Mouse (Mus musculus): ENCODE results near the gene Tspo. TPM values are rescaled to one million over a fixed set of nuclear protein-coding genes. Genes with fewer than 3 reads are reported as not detected.
A peak's percentile ranks its signal among the peaks of the same experiment; 100 is the strongest.

The Tspo gene
- polyA plus RNA-seq, 1 experiment from 2014 or later, result 21.0 TPM

DNA sequence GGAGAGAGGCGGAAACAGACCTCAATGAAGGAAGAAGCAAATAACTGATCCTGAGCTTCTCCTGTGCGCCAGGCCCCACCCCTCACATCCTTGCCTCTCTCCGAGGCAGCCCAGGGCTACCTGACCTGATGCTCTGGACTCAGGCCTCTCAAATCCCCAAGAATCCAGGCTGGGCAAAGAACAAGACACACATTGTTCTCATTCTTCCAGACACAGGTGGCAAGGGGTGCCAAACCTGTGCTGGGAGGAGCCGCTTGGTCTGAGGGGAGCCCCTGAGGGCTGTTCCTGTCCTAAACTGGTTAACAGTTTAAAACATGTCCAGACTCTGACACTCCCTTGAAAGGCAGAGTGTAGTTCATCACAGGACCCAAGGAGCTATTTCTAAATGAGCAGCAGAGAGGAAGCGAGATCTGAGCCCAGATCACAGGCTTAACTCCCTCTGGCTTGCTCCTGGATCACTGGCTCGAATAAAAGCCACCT, 21.4 kb downstream of the Tspo start:
- no peaks in the 10 kb centered on the region for H3K4me1 ChIP-seq (ENCODE audit: control insufficient read depth, insufficient read depth, low read length)
- no peak overlapping the region for H3K4me3 ChIP-seq (ENCODE audit: low read depth, low read length)
- H3K36me3 ChIP-seq (ENCODE audit: control insufficient read depth, insufficient read depth, low read length), result peaks cover 33% of the 10 kb centered on the region
- whole genome bisulfite sequencing, result 95% methylated on average over 6 of the region's 6 CpGs
- H3K27me3 ChIP-seq (ENCODE audit: control insufficient read depth, insufficient read depth, low read length), result no peaks in the 10 kb centered on the region
- no peak for ATAC-seq (ENCODE audit: insufficient read depth, low FRiP score, low TSS enrichment)
- no peak overlapping the region for H3K4me2 ChIP-seq (ENCODE audit: low read depth)
- peaks cover 2% of the 10 kb centered on the region; the same call in 1 of the 2 replicates for H3K9me3 ChIP-seq (ENCODE audit: control insufficient read depth, low read length)
- H3K27ac ChIP-seq (ENCODE audit: low read depth, low read length), result no peak overlapping the region
- DNase-seq (ENCODE audit: low spot score), result no peak
- no peak overlapping the region for H3K9ac ChIP-seq (ENCODE audit: low read length)

DNA sequence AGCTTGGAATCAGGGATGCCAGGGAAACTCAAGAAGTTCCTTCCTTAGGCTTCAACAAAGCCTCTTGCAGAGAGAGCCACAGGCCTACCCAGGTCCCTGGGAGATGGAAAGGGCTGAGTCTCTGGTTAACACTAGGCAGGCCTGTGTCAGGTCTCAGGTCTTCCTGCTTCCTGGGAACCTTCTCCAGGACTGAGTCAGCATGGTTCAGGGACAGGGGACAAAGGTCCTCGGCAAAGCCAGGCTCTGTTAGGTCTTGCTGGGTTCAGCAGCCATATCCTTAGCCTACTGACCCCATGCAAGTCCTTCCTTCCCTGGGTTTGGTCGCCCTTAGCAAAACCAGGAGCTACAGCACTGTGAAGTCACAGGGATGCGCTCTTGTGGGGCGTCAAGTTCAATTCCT, 27.4 kb downstream of the Tspo start:
- Histone ChIP-seq H3K36me3 (ENCODE audit: control insufficient read depth, insufficient read depth, low read length) (peaks cover 14% of the 10 kb centered on the region), H3K27ac (ENCODE audit: low read depth, low read length) (no peak overlapping the region), H3K9me3 (ENCODE audit: control insufficient read depth, low read length) (peaks cover 2% of the 10 kb centered on the region; the same call in 1 of the 2 replicates), H3K4me1 (ENCODE audit: control insufficient read depth, insufficient read depth, low read length) (peaks cover 8% of the 10 kb centered on the region), H3K4me3 (ENCODE audit: low read depth, low read length) (no peak overlapping the region), H3K27me3 (ENCODE audit: control insufficient read depth, insufficient read depth, low read length) (no peaks in the 10 kb centered on the region), H3K9ac (ENCODE audit: low read length) (no peak overlapping the region), H3K4me2 (ENCODE audit: low read depth) (no peak overlapping the region)
- DNase-seq (ENCODE audit: low spot score), result no peak
- no peak for ATAC-seq (ENCODE audit: insufficient read depth, low FRiP score, low TSS enrichment)
- WGBS, result 96% methylated on average over 4 of the region's 4 CpGs

DNA sequence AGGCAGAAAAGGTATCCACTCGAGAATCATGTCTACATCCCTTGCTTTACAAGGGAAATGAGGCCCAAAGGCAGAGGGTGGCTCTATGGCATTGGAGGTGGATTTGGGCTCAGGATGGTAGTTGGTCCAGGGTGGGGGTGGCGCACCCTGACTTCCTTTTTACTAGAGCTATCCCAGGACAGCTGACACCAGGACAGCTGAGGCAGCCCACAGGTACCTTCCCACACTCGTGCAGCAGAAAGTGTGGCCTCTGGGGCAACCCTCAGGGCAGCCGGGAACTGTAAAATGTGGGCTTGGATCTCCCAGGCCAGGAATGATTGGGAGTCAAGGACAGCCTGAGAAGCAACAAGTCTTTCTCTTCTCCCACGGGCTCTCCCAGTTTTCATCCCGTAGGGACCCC, 28.4 kb downstream of the Tspo start:
- Histone ChIP-seq H3K27me3 (ENCODE audit: control insufficient read depth, insufficient read depth, low read length) (no peaks in the 10 kb centered on the region), H3K36me3 (ENCODE audit: control insufficient read depth, insufficient read depth, low read length) (peaks cover 5% of the 10 kb centered on the region), H3K4me2 (ENCODE audit: low read depth) (no peak overlapping the region), H3K9ac (ENCODE audit: low read length) (no peak overlapping the region), H3K4me3 (ENCODE audit: low read depth, low read length) (no peak overlapping the region), H3K27ac (ENCODE audit: low read depth, low read length) (no peak overlapping the region), H3K9me3 (ENCODE audit: control insufficient read depth, low read length) (no peaks in the 10 kb centered on the region), H3K4me1 (ENCODE audit: control insufficient read depth, insufficient read depth, low read length) (peaks cover 8% of the 10 kb centered on the region)
- 87% methylated on average over 6 of the region's 6 CpGs for WGBS
- DNase-seq (ENCODE audit: low spot score) (no peak), ATAC-seq (ENCODE audit: insufficient read depth, low FRiP score, low TSS enrichment) (no peak)

DNA sequence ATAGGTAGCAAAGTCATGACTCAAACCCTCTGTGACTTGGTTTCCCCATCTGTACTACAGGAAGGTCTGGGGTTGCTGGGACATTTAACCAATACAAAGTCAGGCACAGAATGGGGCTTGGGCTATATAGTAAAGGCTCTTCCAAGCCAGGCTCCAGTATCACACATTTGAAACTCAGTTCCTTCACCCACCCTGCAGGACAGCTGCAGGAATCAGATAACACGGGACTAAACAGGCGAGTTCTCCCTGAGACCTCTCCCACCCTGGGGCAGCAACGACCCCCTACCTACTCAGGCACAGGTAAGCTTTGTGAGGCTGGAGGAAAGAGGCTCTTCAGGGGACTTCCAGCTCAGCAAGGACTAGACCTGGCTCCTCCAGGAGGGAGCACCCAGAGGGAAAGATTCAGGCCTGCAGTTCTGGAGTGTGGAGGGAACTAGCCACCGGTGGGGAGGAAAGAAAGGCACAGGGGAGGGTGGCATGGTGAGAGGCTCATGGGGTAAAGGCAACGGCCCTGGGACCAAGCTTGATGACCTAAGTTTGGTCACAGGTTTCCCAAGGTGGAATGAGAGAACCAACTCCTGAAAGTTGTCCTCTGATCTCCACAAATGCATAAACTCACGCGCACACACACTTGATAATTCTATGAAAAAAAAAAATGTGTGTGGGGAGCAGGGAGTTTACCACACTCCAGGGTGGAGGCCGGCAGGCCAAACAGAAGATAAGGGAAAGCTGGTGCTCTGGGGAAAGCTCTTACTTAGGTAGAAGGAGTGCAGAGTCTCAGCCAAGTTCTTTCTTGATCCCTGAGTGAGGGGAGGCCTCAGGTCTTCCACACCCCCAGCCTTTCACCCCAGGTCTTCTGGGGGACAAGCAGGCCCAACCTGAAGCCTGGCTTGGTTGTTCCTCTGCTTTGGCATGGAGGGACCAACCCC, 29.1 kb downstream of the Tspo start:
- Histone ChIP-seq H3K9me3 (ENCODE audit: control insufficient read depth, low read length) (no peaks in the 10 kb centered on the region), H3K4me1 (ENCODE audit: control insufficient read depth, insufficient read depth, low read length) (peaks cover 8% of the 10 kb centered on the region), H3K4me3 (ENCODE audit: low read depth, low read length) (no peak overlapping the region), H3K9ac (ENCODE audit: low read length) (peak overlapping the region; percentile 29; the same call in 1 of the 2 replicates), H3K36me3 (ENCODE audit: control insufficient read depth, insufficient read depth, low read length) (no peaks in the 10 kb centered on the region), H3K27me3 (ENCODE audit: control insufficient read depth, insufficient read depth, low read length) (no peaks in the 10 kb centered on the region), H3K27ac (ENCODE audit: low read depth, low read length) (no peak overlapping the region), H3K4me2 (ENCODE audit: low read depth) (peak overlapping the region; percentile 85)
- DNase-seq (ENCODE audit: low spot score) (no peak), ATAC-seq (ENCODE audit: insufficient read depth, low FRiP score, low TSS enrichment) (no peak)
- WGBS, result 86% methylated on average over 8 of the region's 8 CpGs

DNA sequence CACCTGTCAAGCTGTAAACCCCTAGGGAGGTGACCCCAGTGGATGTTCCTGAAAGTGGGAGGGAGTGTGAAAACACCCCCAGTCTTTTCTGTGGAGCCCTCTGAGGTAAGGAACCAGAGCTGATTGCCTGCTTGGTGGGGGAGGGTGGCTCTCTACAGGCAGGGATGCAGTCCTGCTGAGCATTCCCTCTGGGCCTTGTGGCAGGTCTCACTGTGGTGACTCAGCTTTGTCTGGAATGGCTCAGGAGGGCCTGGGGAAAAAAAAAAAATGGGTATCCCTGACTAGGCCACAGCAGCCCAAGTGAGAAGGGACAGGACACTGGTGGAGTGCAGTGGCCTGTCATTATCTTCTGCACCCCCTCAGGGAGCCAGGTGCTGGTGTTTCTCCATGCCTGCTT, 29.8 kb downstream of the Tspo start:
- peak overlapping the region; percentile 85 for H3K4me2 ChIP-seq (ENCODE audit: low read depth)
- no peaks in the 10 kb centered on the region for H3K36me3 ChIP-seq (ENCODE audit: control insufficient read depth, insufficient read depth, low read length)
- no peak overlapping the region for H3K27ac ChIP-seq (ENCODE audit: low read depth, low read length)
- peak overlapping the region; percentile 29; the same call in 1 of the 2 replicates for H3K9ac ChIP-seq (ENCODE audit: low read length)
- H3K4me1 ChIP-seq (ENCODE audit: control insufficient read depth, insufficient read depth, low read length), result peaks cover 8% of the 10 kb centered on the region
- H3K4me3 ChIP-seq (ENCODE audit: low read depth, low read length), result no peak overlapping the region
- DNase-seq (ENCODE audit: low spot score) (no peak), ATAC-seq (ENCODE audit: insufficient read depth, low FRiP score, low TSS enrichment) (no peak)
- no peaks in the 10 kb centered on the region for H3K9me3 ChIP-seq (ENCODE audit: control insufficient read depth, low read length)
- no peaks in the 10 kb centered on the region for H3K27me3 ChIP-seq (ENCODE audit: control insufficient read depth, insufficient read depth, low read length)

DNA sequence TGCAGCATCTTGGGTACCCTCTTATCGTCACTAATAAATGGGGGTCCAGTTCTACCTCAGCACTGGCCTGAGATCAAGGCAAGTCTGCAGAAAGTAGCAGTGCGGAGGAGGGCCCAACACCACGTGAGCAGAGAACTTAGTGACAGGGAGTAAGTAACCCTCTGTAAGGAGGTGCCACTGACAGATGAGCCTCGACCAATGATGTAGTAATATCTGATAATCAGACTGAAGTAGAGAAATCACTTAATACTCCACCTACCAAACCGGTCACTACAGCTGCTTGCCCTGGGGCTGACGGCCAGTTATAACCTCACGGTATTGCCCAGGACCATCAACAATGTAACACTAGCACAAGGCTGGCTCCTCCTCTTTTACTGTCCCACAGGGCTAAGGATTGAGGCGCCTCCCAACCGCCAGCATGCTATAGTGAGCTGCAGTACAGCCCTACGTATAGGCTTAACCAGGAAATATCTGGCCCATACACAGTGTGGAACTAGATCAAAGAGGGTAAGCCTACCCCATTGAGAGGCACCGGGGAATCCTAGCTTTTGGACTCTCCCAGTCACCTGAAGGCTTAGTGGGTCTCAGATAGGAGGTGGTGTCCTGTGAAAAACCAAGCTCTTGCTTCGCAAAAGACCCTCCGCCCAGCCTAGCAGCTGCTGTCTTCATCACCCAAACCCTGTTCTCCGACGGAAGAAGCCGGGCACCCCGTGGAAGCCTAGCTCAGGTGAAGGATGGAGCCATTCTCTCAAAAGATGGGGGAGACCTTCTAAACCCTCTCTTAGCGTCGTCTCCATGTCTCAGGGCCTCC, 30.5 kb downstream of the Tspo start:
- Histone ChIP-seq H3K27me3 (ENCODE audit: control insufficient read depth, insufficient read depth, low read length) (no peaks in the 10 kb centered on the region), H3K27ac (ENCODE audit: low read depth, low read length) (no peak overlapping the region), H3K36me3 (ENCODE audit: control insufficient read depth, insufficient read depth, low read length) (no peaks in the 10 kb centered on the region), H3K4me2 (ENCODE audit: low read depth) (peak overlapping the region; percentile 85), H3K4me1 (ENCODE audit: control insufficient read depth, insufficient read depth, low read length) (peaks cover 8% of the 10 kb centered on the region), H3K9me3 (ENCODE audit: control insufficient read depth, low read length) (no peaks in the 10 kb centered on the region), H3K9ac (ENCODE audit: low read length) (peak overlapping the region; percentile 74), H3K4me3 (ENCODE audit: low read depth, low read length) (peak overlapping the region; percentile 78)
- WGBS, result 11% methylated on average over 19 of the region's 19 CpGs
- DNase-seq (ENCODE audit: low spot score) (peak; percentile 41), ATAC-seq (ENCODE audit: insufficient read depth, low FRiP score, low TSS enrichment) (peak; percentile 40)

DNA sequence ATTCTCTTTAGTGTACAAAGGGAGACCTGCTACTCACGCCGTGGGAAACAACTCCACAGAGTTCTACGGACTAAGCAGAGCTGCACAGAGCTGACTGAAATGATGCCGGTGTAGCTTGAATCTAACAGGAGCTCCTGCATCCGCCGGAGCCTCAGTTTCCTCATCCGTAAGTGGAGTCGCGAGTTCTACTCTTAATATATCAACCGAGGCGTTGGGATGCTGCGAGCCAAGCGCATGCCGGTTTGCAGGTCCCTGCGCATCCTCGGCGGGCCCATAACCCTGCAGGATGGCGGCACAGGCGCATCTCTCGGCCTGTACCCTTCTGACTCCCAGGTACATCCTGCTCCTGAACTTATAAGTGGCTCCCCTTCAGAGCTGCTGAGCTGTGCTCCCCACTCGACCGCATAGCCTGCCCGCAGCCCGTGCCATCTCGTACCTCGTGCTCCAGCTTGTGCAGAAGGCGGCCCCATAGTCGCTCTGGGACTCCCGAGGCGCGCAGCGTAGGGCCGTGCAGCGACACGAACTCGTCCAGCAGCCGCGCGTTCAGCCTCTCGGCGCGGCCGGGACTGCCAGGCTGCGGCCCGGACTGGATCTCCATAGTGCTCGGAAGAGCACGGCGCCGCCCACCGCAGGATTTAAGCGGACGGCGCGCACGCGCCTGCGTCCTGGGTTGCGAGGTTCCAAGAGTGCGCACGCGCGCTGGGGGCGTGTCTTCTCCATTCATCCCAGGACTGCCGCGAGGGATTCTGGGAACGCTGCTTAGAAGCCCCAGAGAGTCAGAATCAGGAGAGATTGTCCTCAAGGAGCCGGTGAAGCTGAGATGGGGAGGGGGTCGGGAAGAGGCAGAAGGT, 31.3 kb downstream of the Tspo start, which contains the start of gene Ttll12:
Ttll12 (minus strand) TSS at position 645 of the 851 bp plus-strand sequence.
- ATAC-seq (ENCODE audit: insufficient read depth, low FRiP score, low TSS enrichment) (peak; percentile 87), DNase-seq (ENCODE audit: low spot score) (peak; percentile 99)
- Histone ChIP-seq H3K4me3 (ENCODE audit: low read depth, low read length) (peak within 1 kb of the TSS; percentile 78), H3K27me3 (ENCODE audit: control insufficient read depth, insufficient read depth, low read length) (no peaks in the 10 kb centered on the region), H3K9ac (ENCODE audit: low read length) (peak within 1 kb of the TSS; percentile 74), H3K36me3 (ENCODE audit: control insufficient read depth, insufficient read depth, low read length) (no peaks in the 10 kb centered on the region), H3K27ac (ENCODE audit: low read depth, low read length) (0 out of 2 replicates have a peak within 1 kb of the TSS, but pooled peaks have one; percentile 27), H3K4me2 (ENCODE audit: low read depth) (peak within 1 kb of the TSS; percentile 85), H3K4me1 (ENCODE audit: control insufficient read depth, insufficient read depth, low read length) (peaks cover 8% of the 10 kb centered on the region), H3K9me3 (ENCODE audit: control insufficient read depth, low read length) (no peaks in the 10 kb centered on the region)
- WGBS, result under 1% methylated on average over 68 of the region's 68 CpGs

DNA sequence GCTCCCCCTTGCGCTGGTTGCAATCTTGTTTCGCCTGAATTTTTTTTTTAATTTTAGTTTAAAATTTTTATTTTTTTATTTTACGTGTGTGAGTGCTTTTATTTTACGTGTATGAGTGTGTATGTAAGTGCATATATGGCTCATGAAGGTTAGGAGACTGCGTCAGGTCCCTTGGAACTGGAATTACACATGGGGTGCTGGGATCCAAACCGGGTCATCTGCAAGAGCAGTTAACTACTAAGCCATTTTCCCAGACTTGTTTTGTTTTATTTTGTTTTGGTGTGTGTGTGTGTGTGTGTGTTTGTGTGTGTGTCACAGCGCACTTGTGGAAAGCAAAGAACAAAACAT, 31.9 kb downstream of the Tspo start:
- H3K9me3 ChIP-seq (ENCODE audit: control insufficient read depth, low read length), result no peaks in the 10 kb centered on the region
- ATAC-seq (ENCODE audit: insufficient read depth, low FRiP score, low TSS enrichment), result peak; percentile 28; the same call in 1 of the 2 replicates
- 41% methylated on average over 7 of the region's 7 CpGs for WGBS

More for the DNA sequence above, 31.9 kb downstream of the Tspo start:
- no peak for DNase-seq (ENCODE audit: low spot score)
- H3K9ac ChIP-seq (ENCODE audit: low read length), result peak overlapping the region; percentile 74; the same call in 1 of the 2 replicates
- H3K4me2 ChIP-seq (ENCODE audit: low read depth), result peak overlapping the region; percentile 85
- no peak overlapping the region for H3K27ac ChIP-seq (ENCODE audit: low read depth, low read length)
- peak overlapping the region; percentile 78 for H3K4me3 ChIP-seq (ENCODE audit: low read depth, low read length)
- H3K4me1 ChIP-seq (ENCODE audit: control insufficient read depth, insufficient read depth, low read length), result peaks cover 8% of the 10 kb centered on the region
- no peaks in the 10 kb centered on the region for H3K36me3 ChIP-seq (ENCODE audit: control insufficient read depth, insufficient read depth, low read length)
- H3K27me3 ChIP-seq (ENCODE audit: control insufficient read depth, insufficient read depth, low read length), result no peaks in the 10 kb centered on the region

Measured in neural tube, embryonic 11.5 days (tissue).